9 mouse cellular contexts compared by ENCODE assay signal in the genomic region with DNA sequence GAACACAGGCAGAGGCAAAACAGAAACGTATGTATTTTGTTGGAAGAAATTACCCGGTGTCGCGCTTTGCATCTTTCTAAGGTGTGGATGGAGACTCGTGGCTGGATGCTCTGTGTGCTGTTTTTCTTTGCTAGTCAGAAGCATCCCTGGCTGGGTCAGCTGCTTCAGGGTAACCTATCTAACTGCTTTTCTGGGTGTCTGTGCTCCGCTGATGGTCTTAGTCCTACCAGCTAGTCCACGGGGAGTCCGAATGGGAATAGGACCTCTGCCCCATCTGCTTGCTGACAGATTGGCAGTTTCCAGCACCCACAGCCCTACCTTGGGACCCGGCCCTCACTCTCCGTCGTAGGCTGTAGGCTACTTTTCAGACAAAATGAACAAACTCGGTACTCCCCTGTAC. TPM values are rescaled to one million over a fixed set of nuclear protein-coding genes. Genes with fewer than 3 reads are reported as not detected.
A peak's percentile ranks its signal among the peaks of the same experiment; 100 is the strongest.
DNase-seq lines count a peak whose midpoint lies in the region; ATAC-seq and TF ChIP-seq lines count a peak whose summit lies in the region.
"Had no signal": no experiment of that assay in that cellular context is flagged by ENCODE, and none has a peak within 500 bp of the region (broad histone marks: within the 10 kb centered on the region; RNA-seq: fewer than 3 reads in every experiment).

No protein-coding gene starts in this region.

- H3K27ac ChIP-seq in heart, embryonic 12.5 days (ENCODE audit: poor library complexity, severe bottlenecking) = no peak overlapping the region
- no peak overlapping the region for H3K27ac ChIP-seq in ES-E14 (ENCODE audit: insufficient read depth, low read depth, low read length, poor library complexity, severe bottlenecking)
- 0 out of 2 replicates have a peak overlapping the region, but pooled peaks have one; percentile 78 for H3K27ac ChIP-seq in forebrain, embryonic 12.5 days
- H3K27ac ChIP-seq in liver, embryonic 12.5 days = no peak overlapping the region

- no peaks in the 10 kb centered on the region for H3K36me3 ChIP-seq in heart, embryonic 12.5 days
- H3K36me3 ChIP-seq in ES-E14 (ENCODE audit: control insufficient read depth, insufficient read depth, low read length, poor library complexity, severe bottlenecking) = no peaks in the 10 kb centered on the region
- H3K36me3 ChIP-seq in forebrain, embryonic 12.5 days (replicated peaks) = no peaks in the 10 kb centered on the region
- H3K36me3 ChIP-seq in liver, embryonic 12.5 days = no peaks in the 10 kb centered on the region

- peak overlapping the region; percentile 97 for H3K4me2 ChIP-seq in heart, embryonic 12.5 days
- H3K4me2 ChIP-seq in forebrain, embryonic 12.5 days = peak overlapping the region; percentile 89
- H3K4me2 ChIP-seq in liver, embryonic 12.5 days = peak overlapping the region; percentile 68

- no peak for ATAC-seq in heart, embryonic 12.5 days (ENCODE audit: insufficient number of reproducible peaks, low FRiP score)
- ATAC-seq in forebrain, embryonic 12.5 days (ENCODE audit: low FRiP score) = no peak
- no peak for ATAC-seq in liver, embryonic 12.5 days

- peaks cover 55% of the 10 kb centered on the region for H3K27me3 ChIP-seq in heart, embryonic 12.5 days (replicated peaks)
- H3K27me3 ChIP-seq in forebrain, embryonic 12.5 days = no peaks in the 10 kb centered on the region
- peaks cover 56% of the 10 kb centered on the region for H3K27me3 ChIP-seq in liver, embryonic 12.5 days (replicated peaks)

- H3K4me3 ChIP-seq in heart, embryonic 12.5 days = peak overlapping the region; percentile 57
- H3K4me3 ChIP-seq in ES-E14 (ENCODE audit: insufficient read depth in 1 of 2, low read depth in 1 of 2, low read length in 2 of 2, poor library complexity in 1 of 2, severe bottlenecking in 1 of 2) = peak overlapping the region; percentile 76
- peak overlapping the region; percentile 85 for H3K4me3 ChIP-seq in forebrain, embryonic 12.5 days (replicated peaks)
- peak overlapping the region; percentile 46; the same call in 1 of the 2 replicates for H3K4me3 ChIP-seq in liver, embryonic 12.5 days

- H3K9ac ChIP-seq in heart, embryonic 12.5 days = no peak overlapping the region
- peak overlapping the region; percentile 72; the same call in 1 of the 2 replicates for H3K9ac ChIP-seq in ES-E14 (ENCODE audit: insufficient read depth, low read depth, low read length, poor library complexity, severe bottlenecking)
- peak overlapping the region; percentile 91 for H3K9ac ChIP-seq in forebrain, embryonic 12.5 days
- H3K9ac ChIP-seq in liver, embryonic 12.5 days = no peak overlapping the region

- no peak for DNase-seq in heart, adult 11 months
- DNase-seq in ES-E14 (ENCODE audit: low read depth, low spot score) = no peak
- DNase-seq in spleen, adult 18-20 months = no peak
- DNase-seq in embryo, embryonic 10 days (ENCODE audit: low spot score) = no peak
- DNase-seq in gastrocnemius, adult 18-20 months (ENCODE audit: low spot score) = no peak

- 32% methylated on average over 12 of the region's 12 CpGs for WGBS in heart, embryonic 12.5 days
- WGBS in forebrain, embryonic 12.5 days = 24% methylated on average over 12 of the region's 12 CpGs
- 30% methylated on average over 12 of the region's 12 CpGs for WGBS in liver, embryonic 12.5 days (ENCODE audit: insufficient replicate concordance)

- peaks cover 8% of the 10 kb centered on the region; the same call in 1 of the 2 replicates for H3K4me1 ChIP-seq in heart, embryonic 12.5 days (replicated peaks)
- H3K4me1 ChIP-seq in ES-E14 (ENCODE audit: control insufficient read depth in 2 of 2, insufficient read depth in 2 of 2, low read length in 2 of 2, poor library complexity in 1 of 2) = no peaks in the 10 kb centered on the region
- peaks cover 62% of the 10 kb centered on the region for H3K4me1 ChIP-seq in forebrain, embryonic 12.5 days
- H3K4me1 ChIP-seq in liver, embryonic 12.5 days = 0 out of 2 replicates have a peak, but pooled peaks cover 5% of the 10 kb centered on the region

- in situ Hi-C loops in ES-E14 (cut with MboI; ENCODE audit: low sequenced_read_pairs in 2 of 2, unreplicated experiment in 2 of 2) = no loop called here

- H3K9me3 ChIP-seq in heart, embryonic 12.5 days (replicated peaks) = no peaks in the 10 kb centered on the region
- H3K9me3 ChIP-seq in ES-E14 (ENCODE audit: control insufficient read depth, insufficient read depth, low read depth, low read length) = no peaks in the 10 kb centered on the region
- H3K9me3 ChIP-seq in forebrain, embryonic 12.5 days = no peaks in the 10 kb centered on the region
- no peaks in the 10 kb centered on the region for H3K9me3 ChIP-seq in liver, embryonic 12.5 days (replicated peaks)

TF ChIP-seq in ES-E14, 5 proteins besides CTCF, POLR2A, EP300 and RAD21:
- TF ChIP-seq CHD2 (IDR thresholded peaks at IDR 0.05; ENCODE audit: low read depth, low read length) = no peak

RNA-seq across cellular contexts. Expression of gene Wscd1, which starts 2.0 kb away (rescaled TPM):
- 3.1 and 4.2 TPM in 2 replicates for polyA plus RNA-seq in heart, embryonic 12.5 days (2016; fragmentation: Nextera tagmentation; extraction: Ambion mirVana)
- 5.8 and 16.9 TPM in 2 replicates for total RNA-seq in ES-E14 (2012; rRNA removed)
- polyA plus RNA-seq in forebrain, embryonic 12.5 days (2016; fragmentation: Nextera tagmentation; extraction: Ambion mirVana) = 58.3 and 65.1 TPM in 2 replicates
- polyA plus RNA-seq in liver, embryonic 12.5 days (2016; fragmentation: Nextera tagmentation; extraction: Ambion mirVana) = 0.49 and 0.90 TPM in 2 replicates
- 1 to 10 TPM; 1.1 to 2.1 TPM for total RNA-seq in gastrocnemius, adult 18-20 months (2021)
- total RNA-seq: CH12.LX had no signal

Comparison
In these comparisons a context has a peak if more than half of its experiments do, and no peak if none do; other contexts are left out.
1. H3K9ac ChIP-seq: peak in ES-E14 (single experiment) and forebrain, embryonic 12.5 days (single experiment); none in heart, embryonic 12.5 days (single experiment) and liver, embryonic 12.5 days (single experiment).
2. RNA of gene Wscd1, which starts 2.0 kb away (polyA plus RNA-seq): 58.3 to 65.1 TPM in forebrain, embryonic 12.5 days; 3.1 to 4.2 TPM in heart, embryonic 12.5 days and 0.49 to 0.90 TPM in liver, embryonic 12.5 days; every median in the first group is over 10 times any median in the second.
3. Peak in every context shown above with its lines, with median percentiles within 50 percentile points of each other: H3K4me2 ChIP-seq and H3K4me3 ChIP-seq.